Mouse (Mus musculus): ENCODE results near the gene Lcn3.
"Not testable (repeated sequence)": the region's sequence is repeated elsewhere in the genome, so short reads cannot be mapped to it uniquely, and the experiment has no call there.

Lcn3 gene

DNA sequence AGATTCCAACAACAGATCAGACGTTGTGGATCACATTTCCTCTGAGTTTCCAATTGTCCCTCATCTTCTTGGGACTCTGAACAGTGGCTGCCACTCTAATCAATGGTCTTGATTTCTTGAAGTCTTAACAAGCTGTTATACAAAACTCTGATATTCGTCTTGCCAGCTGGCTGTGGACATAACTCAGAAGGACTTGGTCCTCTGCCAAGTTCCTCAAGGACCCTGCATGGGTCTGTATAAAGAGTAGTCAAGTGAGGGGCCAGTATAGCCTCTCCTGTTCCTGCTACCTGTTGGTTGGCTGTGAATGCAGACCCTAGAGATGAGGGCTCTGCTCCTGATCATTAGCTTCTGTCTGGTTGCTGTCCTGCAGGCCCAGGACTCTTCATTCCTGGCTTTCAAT lies at the start of gene Lcn3:
Lcn3 (plus strand) TSS at position 301 of the 400 bp plus-strand sequence.
- DNase-seq (ENCODE audit: low spot score) = peak; percentile 0

DNA sequence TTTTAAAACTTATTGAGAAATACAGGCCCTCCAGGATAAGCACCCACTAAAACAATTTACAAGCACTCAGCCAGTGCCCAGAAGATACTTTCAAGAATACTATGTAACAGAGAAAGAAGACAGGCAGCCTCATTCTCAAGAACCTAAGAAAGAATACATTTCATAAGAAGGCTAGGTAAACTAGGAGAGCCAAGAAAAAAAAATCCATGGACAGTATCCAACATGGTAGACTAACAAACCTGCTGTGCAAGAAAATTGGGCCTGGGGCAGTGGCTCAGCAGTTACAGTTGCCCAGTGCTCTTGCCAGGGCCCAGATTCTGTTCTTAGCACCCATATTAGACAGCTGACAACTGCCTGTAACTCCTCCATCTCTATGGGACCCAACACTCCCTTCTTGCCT lies 48.1 kb upstream of the Lcn3 start:
- DNase-seq (ENCODE audit: low spot score) = no peak

DNA sequence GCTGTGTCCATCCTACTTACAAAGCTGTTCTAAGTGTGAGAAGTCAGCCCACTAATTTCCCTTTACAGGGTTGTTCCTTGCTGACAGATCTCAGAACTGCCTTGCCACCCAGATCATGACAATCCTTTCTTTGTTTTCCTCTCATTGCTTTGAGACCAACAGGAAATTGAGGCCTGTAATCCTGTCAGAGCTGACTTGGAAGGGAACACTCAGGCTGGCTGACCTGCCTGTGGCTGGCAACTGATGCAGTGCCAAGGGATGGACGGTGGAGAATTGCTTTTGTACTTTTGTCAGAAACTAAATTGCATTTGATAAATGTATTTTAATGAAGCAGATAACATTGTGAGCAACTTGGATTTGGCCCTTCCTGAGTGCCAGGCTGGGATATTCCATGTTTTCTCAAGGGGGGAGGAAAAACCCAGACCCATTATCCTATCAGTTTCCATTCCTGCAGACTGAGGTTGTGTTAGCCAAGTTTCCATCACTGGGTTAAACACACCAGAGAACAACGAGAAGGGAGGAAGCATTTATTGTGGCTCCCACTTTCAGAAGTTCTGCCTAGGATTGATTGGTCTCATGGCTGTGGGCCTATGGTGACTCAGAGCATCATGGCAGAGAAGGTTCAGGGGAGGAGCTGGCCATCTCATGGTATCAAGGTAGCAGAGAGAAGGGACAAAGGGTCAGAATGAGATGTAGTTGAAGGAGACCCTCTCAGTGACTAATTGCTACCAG lies 32.0 kb upstream of the Lcn3 start:
- DNase-seq (ENCODE audit: low spot score) = no peak

DNA sequence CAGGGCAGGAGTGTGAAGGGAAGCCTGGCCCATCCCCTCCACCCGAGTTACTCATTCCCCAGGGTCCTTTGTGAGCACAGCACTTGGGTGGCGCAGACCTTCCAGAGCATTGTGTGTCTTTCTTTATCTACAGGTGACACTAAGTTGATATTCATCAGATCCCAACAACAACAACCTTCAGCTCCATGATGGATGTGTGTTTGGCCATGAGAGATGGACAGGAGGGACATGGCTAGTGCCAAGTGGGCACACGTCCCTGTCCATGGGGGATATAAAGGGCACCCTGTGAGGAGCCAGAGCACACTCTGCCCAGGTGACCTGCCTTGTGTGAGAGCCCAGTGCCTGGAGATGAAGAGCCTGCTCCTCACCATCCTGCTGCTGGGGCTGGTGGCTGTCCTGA lies 28.7 kb upstream of the Lcn3 start, which contains the start of gene Obp2b:
Obp2b (plus strand) TSS at position 301 of the 400 bp plus-strand sequence.
- not testable (repeated sequence) for DNase-seq (ENCODE audit: low spot score)

DNA sequence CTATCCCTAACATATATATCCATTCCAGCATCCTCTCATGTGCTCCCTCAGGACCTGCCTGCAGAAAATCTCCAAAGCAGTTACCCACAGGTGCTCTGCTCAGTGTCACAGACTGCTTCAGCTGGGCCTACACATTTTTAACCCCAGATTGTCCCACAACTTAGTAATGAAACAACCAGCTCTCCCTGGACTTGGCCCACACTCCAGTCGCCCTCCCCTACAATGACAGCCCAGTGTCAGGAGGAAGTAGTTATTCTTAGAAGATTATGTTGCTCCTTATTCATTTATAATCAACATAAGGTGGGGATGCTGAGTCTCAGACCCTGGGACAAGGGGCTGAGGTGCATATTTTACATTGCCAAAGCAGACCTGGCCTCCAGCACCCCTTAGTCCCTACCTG lies 23.7 kb upstream of the Lcn3 start:
- no peak for DNase-seq (ENCODE audit: low spot score)

DNA sequence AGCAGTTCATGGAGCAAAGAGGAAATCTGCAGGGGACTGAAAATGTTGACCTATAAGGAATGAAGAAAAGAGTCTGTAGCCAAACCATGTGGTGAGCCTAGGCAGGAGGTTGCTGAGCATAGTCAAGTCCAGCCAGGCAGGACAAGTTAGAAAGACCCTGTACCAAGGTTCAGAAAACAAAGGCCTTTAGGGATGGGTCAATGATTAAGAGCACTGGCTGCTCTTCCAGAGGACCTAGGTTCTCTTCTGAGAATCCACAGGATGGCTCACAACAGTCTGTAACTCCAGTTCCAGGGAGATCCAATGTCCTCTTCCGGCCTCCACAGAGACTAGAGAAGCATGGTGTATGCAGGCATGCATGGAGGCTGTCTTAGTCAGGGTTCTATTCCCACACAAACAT lies 11.2 kb upstream of the Lcn3 start:
- DNase-seq (ENCODE audit: low spot score) = no peak

DNA sequence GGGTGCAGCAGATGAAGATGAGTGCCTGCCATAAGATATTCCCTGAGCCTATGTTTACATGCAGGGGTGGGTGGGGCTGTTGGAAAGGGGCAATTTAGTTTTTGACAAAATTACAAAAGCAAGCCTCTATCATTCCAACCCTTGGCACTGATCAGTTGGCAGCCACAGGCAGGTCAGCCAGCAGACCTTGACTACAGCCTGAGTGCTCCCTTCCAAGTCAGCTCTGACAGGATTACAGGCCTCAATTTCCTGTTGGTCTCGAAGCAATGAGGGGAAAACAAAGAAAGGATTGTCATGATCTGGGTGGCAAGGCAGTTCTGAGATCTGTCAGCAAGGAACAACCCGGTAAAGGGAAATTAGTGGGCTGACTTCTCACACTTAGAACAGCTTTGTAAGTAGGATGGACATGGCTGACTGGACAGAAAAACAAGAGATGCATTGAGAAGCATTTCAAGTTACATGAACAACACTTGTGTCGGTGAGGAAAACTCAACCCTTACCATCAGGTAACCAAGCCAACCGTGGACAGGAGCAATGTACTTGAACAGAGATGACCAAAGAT lies 7.2 kb upstream of the Lcn3 start:
- no peak for DNase-seq (ENCODE audit: low spot score)

DNA sequence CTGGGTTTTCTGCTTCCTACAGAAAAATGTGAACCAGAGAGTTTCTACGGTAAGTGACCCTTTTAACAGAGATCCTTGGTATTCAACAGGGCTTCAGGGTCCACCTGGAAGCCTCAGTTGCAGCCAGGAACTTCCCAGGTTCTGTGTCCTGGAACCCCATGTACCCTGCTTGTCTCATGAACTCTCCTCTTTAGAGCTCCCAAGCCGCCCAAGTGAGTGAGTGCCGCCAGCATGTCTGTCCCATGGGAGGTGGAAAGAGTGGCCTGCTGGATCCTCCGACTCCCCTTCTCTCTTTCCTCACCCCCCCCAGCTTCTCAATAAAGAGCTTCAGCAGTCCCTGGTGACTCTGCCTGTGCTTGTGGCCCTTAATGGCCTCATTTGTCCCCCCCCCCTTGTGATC lies 2.4 kb downstream of the Lcn3 start:
- no peak for DNase-seq (ENCODE audit: low spot score)

DNA sequence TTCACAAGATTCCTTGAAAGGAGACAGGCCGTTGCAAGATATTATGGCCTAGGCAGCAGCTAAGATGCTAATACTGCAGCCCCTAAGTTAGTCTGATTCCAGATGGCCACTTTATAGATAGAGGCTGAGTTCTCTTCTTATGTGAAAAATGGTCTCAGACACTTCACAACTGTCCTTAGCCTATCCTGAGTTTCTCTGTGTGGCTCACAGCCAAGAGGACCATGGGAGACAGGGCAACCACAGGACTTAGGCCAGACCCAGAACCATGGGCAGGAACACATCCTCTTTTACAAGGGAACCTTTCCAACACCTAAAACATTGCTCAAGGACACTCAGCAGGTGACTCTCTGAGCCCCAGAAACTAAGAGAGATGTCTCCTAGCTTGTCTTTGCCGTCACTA lies 8.1 kb downstream of the Lcn3 start:
- no peak for DNase-seq (ENCODE audit: low spot score)

DNA sequence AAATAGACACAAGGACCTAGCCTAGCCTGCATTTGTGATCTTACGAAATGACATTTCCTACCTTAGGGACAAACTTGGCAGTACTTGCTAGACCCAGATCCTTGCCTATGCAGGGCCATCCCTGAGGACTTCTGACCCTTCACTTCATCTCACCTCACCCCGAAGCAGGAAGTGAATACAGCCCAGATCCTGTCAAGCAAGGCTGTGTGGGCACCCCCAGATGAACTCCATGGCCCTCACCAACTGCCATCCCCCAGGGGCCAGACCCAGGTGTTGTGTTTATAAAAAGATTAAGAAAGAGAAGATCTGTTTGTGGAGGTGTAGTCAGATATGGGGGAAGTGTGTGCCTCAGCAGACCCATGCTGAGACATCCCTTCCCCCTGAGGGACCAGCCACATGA lies 9.3 kb downstream of the Lcn3 start:
- no peak for DNase-seq (ENCODE audit: low spot score)

DNA sequence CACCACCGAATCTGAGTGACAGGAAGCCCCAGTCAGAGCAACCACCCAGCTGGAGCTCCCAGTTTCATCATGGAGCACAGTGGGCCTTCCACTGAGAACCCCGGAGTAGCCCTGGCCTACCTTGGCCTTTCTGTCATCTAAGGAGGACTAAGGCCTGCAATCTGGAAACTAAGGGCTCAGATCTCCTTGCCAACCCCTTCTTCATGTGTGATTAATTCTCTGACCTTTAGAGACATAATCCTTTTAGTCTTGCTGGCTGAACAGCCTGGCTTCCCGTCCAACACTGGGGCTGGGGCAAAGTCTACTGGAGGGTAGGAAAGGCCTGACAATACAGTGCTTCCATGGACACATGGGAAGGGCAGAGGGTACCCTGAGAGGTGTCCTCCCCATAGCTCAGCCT lies 10.6 kb downstream of the Lcn3 start:
- DNase-seq (ENCODE audit: low spot score) = no peak

DNA sequence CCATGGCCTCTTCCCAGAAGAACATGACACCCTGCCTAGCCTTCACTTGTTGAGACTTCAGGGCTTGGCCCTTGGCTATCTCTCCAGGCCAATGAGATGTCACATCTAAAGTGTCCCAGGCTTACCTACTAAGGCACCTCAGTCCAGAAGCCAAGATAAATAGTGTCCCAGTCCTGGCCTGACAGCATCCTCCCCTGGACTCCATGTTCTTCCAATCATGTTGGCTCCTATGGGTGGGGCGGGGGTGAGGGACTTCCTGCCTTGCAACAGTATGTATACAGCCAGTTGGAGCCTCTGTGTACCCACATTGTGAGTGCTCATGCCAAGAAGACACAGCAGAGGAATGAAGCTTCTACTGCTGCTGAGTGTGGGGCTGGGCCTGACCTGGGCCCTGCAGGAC lies 11.3 kb downstream of the Lcn3 start, which contains the start of gene Lcn11:
Lcn11 (plus strand) TSS at position 301 of the 400 bp plus-strand sequence.
- no peak for DNase-seq (ENCODE audit: low spot score)

DNA sequence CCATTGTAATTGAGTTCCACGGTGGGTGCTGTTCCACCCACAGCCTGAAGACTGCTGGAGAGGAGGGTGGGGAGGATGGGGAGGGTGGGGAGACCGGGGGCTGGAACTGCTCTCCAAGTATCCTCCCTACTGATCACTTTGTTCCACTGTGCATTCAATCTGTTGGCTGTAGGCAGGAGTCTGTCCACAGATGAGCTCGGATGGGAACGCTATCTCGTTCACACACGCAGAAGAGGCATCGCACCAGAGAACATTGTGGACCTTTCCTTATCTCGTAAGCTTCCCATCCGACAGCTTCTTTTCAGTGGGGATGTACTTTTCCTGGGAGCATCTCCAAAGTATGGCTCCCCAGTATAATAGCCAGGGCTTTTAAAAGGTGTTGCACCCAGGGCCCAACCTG lies 13.7 kb downstream of the Lcn3 start:
- no peak for DNase-seq (ENCODE audit: low spot score)

DNA sequence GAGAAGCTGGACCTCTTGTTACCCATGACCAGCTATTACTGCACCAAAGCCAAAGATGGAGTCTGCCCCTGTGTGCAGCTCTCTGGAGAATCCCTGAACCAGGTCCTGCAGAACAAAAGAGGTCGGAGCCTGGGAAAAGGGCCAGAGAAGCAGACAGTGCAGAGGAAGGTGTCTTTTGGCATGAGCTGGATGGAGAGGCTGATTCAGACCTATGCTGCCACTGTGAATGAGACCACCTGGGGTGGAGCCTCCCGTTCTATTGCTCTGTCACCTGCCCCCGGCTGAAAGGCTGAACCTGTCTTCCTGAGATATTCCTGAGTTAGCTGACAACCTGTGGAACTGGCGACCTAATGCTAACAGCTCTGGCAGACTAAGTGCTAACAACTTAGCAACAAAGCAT lies 15.6 kb downstream of the Lcn3 start:
- no peak for DNase-seq (ENCODE audit: low spot score)

DNA sequence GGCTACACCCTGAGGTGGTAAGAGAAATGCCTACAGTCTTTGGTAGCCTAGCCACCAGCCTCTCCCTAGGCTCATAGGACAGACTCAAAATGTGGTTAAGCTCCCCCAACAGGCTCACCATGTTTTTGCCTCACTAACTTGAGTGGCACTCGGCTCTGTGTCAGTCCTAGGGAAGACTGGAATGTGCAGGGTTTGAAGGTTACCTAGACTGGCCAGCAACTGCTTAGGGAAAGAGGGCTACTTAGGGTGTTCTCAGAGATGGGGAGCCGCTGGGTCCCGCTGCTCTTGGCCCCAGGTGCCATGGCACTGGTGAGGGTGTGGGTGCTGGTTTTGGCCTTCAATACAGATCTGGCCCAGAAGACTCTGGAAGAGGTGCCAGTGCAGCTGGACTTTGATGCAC lies 16.6 kb downstream of the Lcn3 start, which contains the start of gene Gm13539:
Gm13539 (plus strand) TSS at position 301 of the 400 bp plus-strand sequence.
- DNase-seq (ENCODE audit: low spot score) = no peak

DNA sequence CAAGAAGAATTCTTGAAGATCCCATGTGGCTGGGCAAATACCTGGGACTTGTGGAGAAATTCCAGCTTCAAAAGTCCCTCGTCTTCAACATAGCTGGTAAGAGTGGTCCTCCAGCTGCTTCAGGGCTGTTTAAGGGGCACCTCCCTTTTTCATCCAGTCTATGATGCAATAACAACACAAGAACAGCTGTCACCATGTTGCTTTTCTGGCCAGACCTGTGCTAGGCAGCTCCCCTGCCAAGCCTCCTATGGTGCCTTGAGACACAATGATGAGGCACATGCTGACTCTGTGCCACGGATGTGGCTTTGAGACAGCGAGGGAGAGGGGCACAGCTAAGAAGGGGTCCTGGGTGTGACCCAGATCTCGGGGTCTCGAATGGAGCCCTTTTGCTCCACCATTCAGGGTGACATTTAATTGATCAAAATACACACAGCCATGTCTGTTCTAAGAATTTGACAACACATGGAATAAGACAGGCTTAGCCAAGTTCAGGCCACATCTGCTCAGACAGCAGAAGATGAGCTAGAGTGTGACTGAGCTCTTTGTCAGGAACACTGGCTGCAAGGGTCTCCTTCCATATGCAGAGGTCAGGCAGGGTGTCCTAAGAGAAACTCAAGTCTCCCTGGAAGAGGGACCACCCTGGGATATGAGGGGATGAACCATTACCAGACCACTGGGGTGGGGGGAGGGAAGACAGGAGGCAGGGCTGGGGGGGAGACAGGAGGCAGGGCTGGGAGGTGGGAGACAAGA lies 20.4 kb downstream of the Lcn3 start:
- DNase-seq (ENCODE audit: low spot score) = no peak

DNA sequence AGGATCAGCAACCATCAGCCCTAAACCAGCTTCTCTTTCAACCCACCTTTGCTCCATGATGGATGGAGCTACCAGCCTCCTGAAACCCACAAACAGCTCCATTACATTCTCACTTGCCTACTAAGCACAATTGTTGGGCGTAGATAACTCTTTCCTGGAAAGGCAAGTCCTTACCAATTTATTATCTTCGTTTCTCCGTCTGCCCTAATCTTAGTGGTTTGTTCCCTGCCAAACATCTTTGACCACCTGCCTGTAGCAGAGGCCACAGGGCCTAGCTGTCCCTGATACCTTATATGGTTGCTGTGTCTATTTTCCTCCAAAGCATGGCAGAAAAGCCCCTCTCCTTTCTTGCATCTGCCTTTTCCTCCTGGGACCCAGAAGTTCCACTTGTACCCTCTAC lies 23.7 kb downstream of the Lcn3 start:
- no peak for DNase-seq (ENCODE audit: low spot score)

DNA sequence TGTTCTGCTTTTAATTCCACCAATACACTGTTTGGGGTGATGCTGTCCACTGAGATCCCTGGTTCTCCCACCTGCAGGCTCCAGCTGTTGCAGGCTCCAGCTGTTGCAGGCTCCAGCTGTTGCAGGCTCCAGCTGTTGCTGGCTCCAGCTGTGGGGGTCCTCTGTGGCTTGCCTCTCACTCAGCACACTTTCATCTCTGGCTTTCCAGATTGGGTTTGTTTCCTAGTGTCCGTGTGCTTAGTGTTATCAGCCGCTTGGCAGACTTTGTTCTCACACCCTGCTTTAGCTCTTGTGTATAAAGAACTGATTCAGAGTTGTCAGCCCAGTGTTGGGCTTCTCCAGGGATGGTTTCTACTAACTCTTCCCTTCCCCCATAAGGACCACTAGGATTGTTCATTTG lies 32.3 kb downstream of the Lcn3 start:
- DNase-seq (ENCODE audit: low spot score) = no peak

DNA sequence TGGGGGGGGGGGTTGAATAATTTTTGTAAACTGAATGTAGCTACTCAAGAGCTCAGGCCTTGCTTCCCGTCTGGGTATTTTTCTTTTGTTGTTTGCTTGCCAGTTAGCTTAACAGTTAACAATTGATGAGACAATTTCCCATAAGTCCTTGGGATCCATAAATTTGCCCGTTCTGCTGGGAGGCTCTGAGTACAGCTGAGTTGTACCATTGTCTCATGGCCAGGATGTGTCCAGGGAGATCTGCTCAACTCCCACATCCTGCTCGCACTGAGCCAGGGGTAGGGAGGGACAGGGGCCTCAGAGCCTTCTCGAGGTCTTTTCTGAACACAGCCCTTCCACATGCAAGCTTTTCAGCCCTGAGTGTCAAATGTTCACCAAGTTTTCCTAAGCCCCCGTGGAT lies 32.7 kb downstream of the Lcn3 start:
- DNase-seq (ENCODE audit: low spot score) = no peak

DNA sequence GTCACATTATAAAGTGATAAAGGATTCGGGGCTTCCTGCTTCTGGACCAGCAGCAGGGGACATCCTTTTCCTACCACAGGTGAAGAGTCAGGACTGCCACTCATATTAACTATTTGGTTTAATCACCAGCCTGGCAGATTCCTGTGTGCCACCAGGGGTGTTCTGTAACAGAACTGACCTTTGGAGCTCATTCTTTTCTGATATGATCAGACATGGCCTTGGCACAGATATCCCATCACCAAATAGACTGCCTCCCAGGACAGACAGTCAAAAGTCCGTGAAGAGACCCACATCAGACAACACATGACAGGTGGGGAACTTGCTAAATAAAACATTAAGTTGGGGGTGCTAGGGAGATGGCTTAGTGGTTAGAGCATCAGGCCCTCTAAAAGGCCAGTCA lies 46.3 kb downstream of the Lcn3 start:
- no peak for DNase-seq (ENCODE audit: low spot score)

DNA sequence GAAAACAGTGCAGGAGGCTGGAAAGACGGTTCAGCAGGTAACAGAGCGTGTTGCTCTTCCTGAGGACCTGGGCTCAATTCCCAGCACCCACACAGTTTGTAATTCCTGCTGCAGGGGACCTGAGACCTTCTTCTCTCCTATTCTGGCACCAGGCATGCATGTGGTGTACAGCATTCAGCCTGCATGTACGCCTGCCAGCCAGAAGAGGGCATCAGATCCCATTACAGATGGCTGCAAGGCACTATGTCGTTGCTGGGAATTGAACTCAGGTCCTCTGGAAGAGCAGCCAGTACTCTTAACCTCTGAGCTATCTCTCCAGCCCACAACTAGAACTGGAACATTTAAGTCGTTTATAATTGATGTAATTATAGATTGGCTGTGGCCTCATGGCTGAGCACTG lies 48.0 kb downstream of the Lcn3 start:
- DNase-seq (ENCODE audit: low spot score) = no peak

DNA sequence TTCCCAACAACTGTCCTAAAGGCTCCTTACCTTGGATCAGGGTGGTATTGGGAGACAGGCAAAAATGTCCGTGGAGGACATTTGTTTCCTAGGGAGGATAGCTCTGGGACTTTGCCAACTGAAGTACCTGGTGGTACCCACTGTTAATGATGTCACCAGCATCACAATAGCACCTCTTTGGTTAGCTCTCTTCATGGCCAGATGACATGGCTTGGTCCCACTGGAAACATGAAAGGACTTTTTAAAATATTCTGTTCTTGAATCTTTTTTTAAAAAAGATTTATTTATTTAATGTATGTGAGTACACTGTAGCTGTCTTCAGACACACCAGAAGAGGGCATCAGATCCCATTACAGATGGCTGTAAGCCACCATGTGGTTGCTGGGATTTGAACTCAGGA lies 50.4 kb downstream of the Lcn3 start, which contains the start of gene Glt6d1:
Glt6d1 (minus strand) TSS at position 101 of the 400 bp plus-strand sequence.
- DNase-seq (ENCODE audit: low spot score) = not testable (repeated sequence)

All from urinary bladder, postnatal 10 days (tissue).